Mouse (Mus musculus) neural tube, embryonic 14.5 days (tissue): ENCODE measurements around the gene Cdh12. TPM values are rescaled to one million over a fixed set of nuclear protein-coding genes. Genes with fewer than 3 reads are reported as not detected.
A peak's percentile ranks its signal among the peaks of the same experiment; 100 is the strongest.

Source experiments
- ATAC-seq: fragments of 200-750 bp; cut with Nextera tagmentation; 2 replicates; pipeline ENCODE4 v1.8.0; 2017; ENCODE audit warnings: low read depth, mild to moderate bottlenecking, moderate TSS enrichment, moderate library complexity
- H3K27ac ChIP-seq: fragments of 300-500 bp; sonication (generic); 2 replicates; pipeline ENCODE4 v1.5.1; 2014; ENCODE audit warnings: low read depth, mild to moderate bottlenecking, control low read depth, low read length, moderate library complexity, mixed read lengths
- H3K27me3 ChIP-seq: fragments of 300-500 bp; sonication (generic); 2 replicates; pipeline ENCODE4 v1.6.1; 2014; ENCODE audit warnings: low read length; ENCODE audit not compliant: control insufficient read depth, insufficient read depth
- H3K36me3 ChIP-seq: fragments of 300-500 bp; sonication (generic); 2 replicates; pipeline ENCODE4 v1.6.1; 2014; ENCODE audit warnings: low read length, mixed read lengths; ENCODE audit not compliant: control insufficient read depth, insufficient read depth
- H3K4me1 ChIP-seq: fragments of 300-500 bp; sonication (generic); 2 replicates; pipeline ENCODE4 v1.6.1; 2014; ENCODE audit warnings: low read length; ENCODE audit not compliant: control insufficient read depth, insufficient read depth
- H3K4me2 ChIP-seq: fragments of 300-500 bp; sonication (generic); 2 replicates; pipeline ENCODE4 v1.6.1; 2014; ENCODE audit warnings: mild to moderate bottlenecking, low read depth, low read length, control low read depth
- H3K4me3 ChIP-seq: fragments of 300-500 bp; sonication (generic); 2 replicates; pipeline ENCODE4 v1.5.1; 2014; ENCODE audit warnings: low read depth, low read length, control low read depth, mixed read lengths
- H3K9ac ChIP-seq: fragments of 300-500 bp; sonication (generic); replicated peaks from 2 replicates; pipeline ENCODE4 v1.6.1; 2014; ENCODE audit warnings: low read depth, mild to moderate bottlenecking, control low read depth, low read length, mixed read lengths
- H3K9me3 ChIP-seq: fragments of 300-500 bp; sonication (generic); 2 replicates; pipeline ENCODE4 v1.6.1; 2016; ENCODE audit warnings: low read length; ENCODE audit not compliant: control insufficient read depth
- WGBS: fragments of 180-500 bp; shearing (Covaris S2); extraction: QIAGEN DNeasy Blood & Tissue Kit; methylation state at CpG from one replicate; pipeline ENCODE4 v1.1.7; 2014; 5-methylcytosine and 5-hydroxymethylcytosine counted together
- polyA plus RNA-seq: library from polyadenylated mRNA; unstranded; fragments of >200 nt; fragmentation: Nextera tagmentation; extraction: Ambion mirVana; gene quantifications from 2 replicates; pipeline ENCODE4 v1.2.1, GENCODE M21; 2014

Gene Cdh12
- polyA plus RNA-seq = 12.3 and 12.6 TPM in 2 replicates

DNA sequence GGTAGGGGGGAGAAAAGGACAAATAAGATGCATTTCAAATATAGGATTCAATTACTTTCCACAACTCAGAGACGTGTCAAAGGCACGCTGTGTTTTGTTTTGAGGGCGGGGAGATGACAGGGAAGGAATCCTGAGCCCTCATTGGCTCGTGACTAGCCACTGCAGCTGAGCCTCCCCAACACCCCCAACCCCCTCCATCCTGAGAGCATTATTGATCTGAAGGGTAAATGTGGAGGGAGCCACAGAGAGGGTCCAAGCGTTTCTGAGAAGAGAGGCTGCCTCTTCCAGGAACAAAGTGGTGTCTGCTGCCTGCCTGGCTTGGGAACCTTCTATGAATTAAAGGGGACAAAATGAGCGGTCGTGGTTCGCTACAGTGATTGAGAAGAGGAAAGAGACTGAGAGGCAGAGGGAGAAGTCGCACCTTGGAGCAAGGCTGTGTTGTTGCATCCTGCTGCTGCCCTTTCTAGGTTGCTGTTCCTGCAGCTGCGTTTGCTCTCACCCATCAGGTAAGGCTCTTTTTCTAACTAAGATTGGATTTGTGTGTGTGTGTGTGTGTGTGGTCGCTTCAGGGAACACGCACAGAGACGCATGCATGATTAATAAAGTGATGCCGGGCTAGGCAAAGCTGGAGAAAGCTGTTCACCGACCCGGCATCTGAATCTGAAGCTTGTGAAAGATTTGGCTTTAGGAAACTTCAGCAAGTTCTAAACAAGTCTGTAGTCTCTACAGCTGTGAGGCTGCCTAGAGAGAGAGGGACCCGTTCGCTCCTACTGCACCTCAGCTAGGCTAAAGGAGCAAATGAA is at the start of gene Cdh12:
Gene Cdh12 (plus strand): TSS at position 405 of the 803 bp plus-strand sequence.
- Histone ChIP-seq H3K36me3 (no peaks in the 10 kb centered on the region), H3K4me3 (peak within 1 kb of the TSS; percentile 43), H3K9ac (peak within 1 kb of the TSS; percentile 43), H3K27me3 (no peaks in the 10 kb centered on the region), H3K27ac (0 out of 2 replicates have a peak within 1 kb of the TSS, but pooled peaks have one; percentile 16), H3K4me1 (0 out of 2 replicates have a peak, but pooled peaks cover 3% of the 10 kb centered on the region), H3K9me3 (no peaks in the 10 kb centered on the region), H3K4me2 (peak within 1 kb of the TSS; percentile 71)
- ATAC-seq = peak; percentile 94
- WGBS = 9% methylated on average over 18 of the region's 18 CpGs

DNA sequence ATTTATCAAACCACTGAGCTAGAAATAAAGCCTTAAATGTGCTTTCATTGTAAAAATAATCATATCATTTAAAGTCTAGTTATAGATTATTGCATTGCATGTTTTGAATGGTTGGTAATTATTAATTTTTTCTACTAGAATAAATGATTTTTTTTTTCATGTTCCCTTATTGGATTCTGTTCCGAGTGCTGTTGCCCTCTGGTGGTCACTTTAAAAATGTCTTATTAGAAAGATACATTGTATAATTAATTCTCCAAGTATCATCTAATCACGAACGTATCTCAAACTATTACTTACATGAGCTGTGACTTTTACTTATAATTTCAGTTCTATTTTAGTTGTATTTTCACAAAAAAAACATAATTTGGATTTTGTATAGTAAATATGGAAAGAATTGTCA is 45.5 kb upstream of the Cdh12 start:
- ATAC-seq = no peak
- Histone ChIP-seq H3K9me3 (no peaks in the 10 kb centered on the region), H3K9ac (no peak overlapping the region), H3K27me3 (no peaks in the 10 kb centered on the region), H3K4me3 (no peak overlapping the region), H3K4me1 (no peaks in the 10 kb centered on the region), H3K36me3 (no peaks in the 10 kb centered on the region), H3K27ac (no peak overlapping the region), H3K4me2 (no peak overlapping the region)
- WGBS = 48% methylated on average over 3 of the region's 3 CpGs

DNA sequence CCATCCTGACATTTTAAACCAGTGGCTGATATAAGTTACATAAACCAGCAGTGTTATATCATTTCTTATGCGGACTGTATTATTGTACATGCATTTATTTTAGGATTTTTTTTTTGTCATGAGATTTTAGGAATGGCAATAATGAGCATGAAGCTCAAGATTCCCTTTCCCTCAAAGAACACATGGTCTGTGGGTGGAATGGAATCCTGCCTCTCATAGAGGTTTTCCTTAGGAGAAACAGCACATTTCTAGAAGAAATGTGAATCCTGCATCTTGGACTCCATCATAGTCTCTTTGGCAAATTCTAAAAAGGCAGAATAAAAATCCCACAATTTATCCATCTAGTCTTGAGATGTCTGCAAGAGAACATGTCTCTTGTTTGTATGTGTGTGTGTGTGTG is 35.7 kb upstream of the Cdh12 start:
- Histone ChIP-seq H3K36me3 (no peaks in the 10 kb centered on the region), H3K4me1 (no peaks in the 10 kb centered on the region), H3K27ac (no peak overlapping the region), H3K4me2 (no peak overlapping the region), H3K27me3 (no peaks in the 10 kb centered on the region), H3K9me3 (no peaks in the 10 kb centered on the region), H3K4me3 (no peak overlapping the region), H3K9ac (no peak overlapping the region)
- ATAC-seq = no peak
- 94% methylated on average over 1 of the region's 1 CpGs for WGBS

GRCm38 (mm10) chr15:20436356-20436755 is 12.7 kb upstream of the Cdh12 start:
- no peak overlapping the region for H3K27ac ChIP-seq
- no peak overlapping the region for H3K4me2 ChIP-seq
- H3K9me3 ChIP-seq = no peaks in the 10 kb centered on the region
- H3K36me3 ChIP-seq = no peaks in the 10 kb centered on the region
- H3K4me1 ChIP-seq = no peaks in the 10 kb centered on the region
- no peaks in the 10 kb centered on the region for H3K27me3 ChIP-seq
- no peak overlapping the region for H3K4me3 ChIP-seq
- ATAC-seq = no peak
- WGBS = 71% methylated on average over 2 of the region's 2 CpGs
- H3K9ac ChIP-seq = no peak overlapping the region

GRCm38 (mm10) chr15:20450558-20450957 is 1.5 kb downstream of the Cdh12 start:
- 77% methylated on average over 5 of the region's 5 CpGs for WGBS
- H3K9me3 ChIP-seq = no peaks in the 10 kb centered on the region
- no peaks in the 10 kb centered on the region for H3K36me3 ChIP-seq
- 0 out of 2 replicates have a peak, but pooled peaks cover 3% of the 10 kb centered on the region for H3K4me1 ChIP-seq
- ATAC-seq = no peak
- no peak overlapping the region for H3K4me2 ChIP-seq
- H3K27me3 ChIP-seq = no peaks in the 10 kb centered on the region
- H3K4me3 ChIP-seq = no peak overlapping the region
- H3K27ac ChIP-seq = no peak overlapping the region
- no peak overlapping the region for H3K9ac ChIP-seq

GRCm38 (mm10) chr15:20458508-20458907 is 9.4 kb downstream of the Cdh12 start:
- Histone ChIP-seq H3K4me2 (no peak overlapping the region), H3K9me3 (no peaks in the 10 kb centered on the region), H3K4me3 (no peak overlapping the region), H3K27me3 (no peaks in the 10 kb centered on the region), H3K4me1 (no peaks in the 10 kb centered on the region), H3K27ac (no peak overlapping the region), H3K36me3 (no peaks in the 10 kb centered on the region), H3K9ac (no peak overlapping the region)
- WGBS = 83% methylated on average over 3 of the region's 3 CpGs
- no peak for ATAC-seq

DNA sequence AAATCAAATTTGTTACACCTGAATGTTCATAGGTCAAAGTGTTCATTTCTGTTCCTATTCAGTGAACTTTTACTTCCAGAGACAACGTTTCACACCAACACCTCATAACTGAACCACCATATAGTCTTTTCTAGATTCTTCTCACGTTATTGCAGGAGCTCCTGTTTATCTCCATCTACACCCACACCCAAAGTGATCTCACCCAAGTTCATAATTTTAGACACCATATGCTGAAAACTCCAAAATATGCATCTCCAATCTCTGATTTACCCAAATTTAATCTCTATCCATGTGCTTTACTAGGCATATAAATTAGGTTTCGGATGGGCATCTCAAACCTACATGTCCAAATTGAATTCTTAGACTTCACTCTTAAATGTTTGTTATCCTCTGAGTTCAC is 13.4 kb downstream of the Cdh12 start:
- no peak overlapping the region for H3K9ac ChIP-seq
- H3K4me1 ChIP-seq = no peaks in the 10 kb centered on the region
- H3K9me3 ChIP-seq = no peaks in the 10 kb centered on the region
- H3K36me3 ChIP-seq = no peaks in the 10 kb centered on the region
- no peak for ATAC-seq
- H3K4me2 ChIP-seq = no peak overlapping the region
- H3K4me3 ChIP-seq = no peak overlapping the region
- H3K27me3 ChIP-seq = no peaks in the 10 kb centered on the region
- 92% methylated on average over 3 of the region's 3 CpGs for WGBS
- H3K27ac ChIP-seq = no peak overlapping the region

GRCm38 (mm10) chr15:20463601-20464000 is 14.5 kb downstream of the Cdh12 start:
- no peaks in the 10 kb centered on the region for H3K9me3 ChIP-seq
- H3K27me3 ChIP-seq = no peaks in the 10 kb centered on the region
- H3K4me2 ChIP-seq = no peak overlapping the region
- H3K4me1 ChIP-seq = no peaks in the 10 kb centered on the region
- H3K9ac ChIP-seq = no peak overlapping the region
- H3K27ac ChIP-seq = no peak overlapping the region
- no peaks in the 10 kb centered on the region for H3K36me3 ChIP-seq
- H3K4me3 ChIP-seq = no peak overlapping the region
- 84% methylated on average over 1 of the region's 1 CpGs for WGBS
- ATAC-seq = no peak

GRCm38 (mm10) chr15:20550979-20551378 is 101.9 kb downstream of the Cdh12 start:
- H3K4me3 ChIP-seq = no peak overlapping the region
- H3K27ac ChIP-seq = no peak overlapping the region
- no peak overlapping the region for H3K4me2 ChIP-seq
- H3K9ac ChIP-seq = no peak overlapping the region
- H3K27me3 ChIP-seq = no peaks in the 10 kb centered on the region
- no peaks in the 10 kb centered on the region for H3K9me3 ChIP-seq
- H3K4me1 ChIP-seq = no peaks in the 10 kb centered on the region
- H3K36me3 ChIP-seq = no peaks in the 10 kb centered on the region
- ATAC-seq = no peak
- 95% methylated on average over 4 of the region's 4 CpGs for WGBS
